Mouse (Mus musculus): ENCODE results near the gene Plk3.
"Not testable (repeated sequence)": the region's sequence is repeated elsewhere in the genome, so short reads cannot be mapped to it uniquely, and the experiment has no call there.

Gene Plk3

DNA sequence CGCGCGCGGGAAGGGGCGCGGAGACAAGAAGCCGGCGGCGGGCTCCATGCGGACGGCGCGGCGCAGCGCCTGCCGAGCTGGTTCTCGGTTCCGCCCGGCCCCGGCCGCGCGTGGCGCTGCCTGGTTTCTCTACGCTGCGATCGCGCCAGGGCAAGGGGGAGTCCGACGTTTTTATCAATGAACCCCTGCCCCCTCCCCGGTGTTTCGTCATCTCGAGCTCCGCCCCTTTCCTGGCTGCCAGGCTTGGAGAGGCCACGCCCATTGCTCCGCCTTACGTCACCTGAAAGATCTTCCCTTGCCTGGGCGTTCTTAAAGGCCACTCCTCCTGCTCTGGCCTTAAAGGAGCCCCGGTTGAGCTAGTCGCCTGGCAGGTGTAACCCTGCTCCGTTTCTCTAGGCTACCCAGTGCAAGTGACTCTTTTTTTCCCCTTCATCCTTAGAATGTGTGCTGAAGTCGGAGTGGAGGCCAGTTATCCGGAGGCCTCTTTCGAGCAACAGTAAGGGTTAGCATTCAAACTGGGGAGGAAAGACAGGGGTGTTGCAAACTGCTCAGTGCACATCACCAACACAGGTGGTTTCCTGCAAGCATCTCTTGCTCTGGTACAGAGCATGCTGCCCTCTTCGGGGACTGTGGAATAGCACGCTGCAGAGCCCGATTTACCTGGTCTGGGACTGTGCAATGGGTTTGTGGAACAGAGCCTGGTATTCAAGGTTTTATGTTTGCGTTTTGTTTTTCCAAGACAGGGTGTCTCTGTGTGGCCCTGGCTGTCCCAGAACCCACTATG, at the start of gene Plk3:
Gene Plk3 (minus strand): TSS at position 147 of the 784 bp plus-strand sequence.
- DNase-seq (ENCODE audit: low read depth, low spot score) = peak; percentile 98

DNA sequence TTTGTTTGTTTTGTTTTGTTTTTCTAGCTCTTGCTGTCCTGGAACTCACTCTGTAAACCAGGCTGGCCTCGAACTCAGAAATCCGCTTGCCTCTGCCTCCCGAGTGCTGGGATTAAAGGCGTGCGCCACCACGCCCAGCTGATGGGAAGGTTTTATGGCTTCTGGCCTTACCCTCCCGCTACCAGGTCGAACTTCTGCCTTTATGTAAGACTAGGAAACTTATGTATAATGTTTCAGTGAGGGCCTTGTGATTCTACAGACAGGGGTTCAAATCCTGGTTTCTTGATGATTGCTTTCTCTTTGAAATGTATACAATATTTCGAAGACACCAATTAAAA, 49.0 kb upstream of the Plk3 start:
- DNase-seq (ENCODE audit: low read depth, low spot score) = not testable (repeated sequence)

GRCm38 (mm10) chr4:117181863-117182758, 48.3 kb upstream of the Plk3 start, which contains the start of gene Kif2c:
Kif2c (minus strand) TSS chr4:117182639.
- peak; percentile 95 for DNase-seq (ENCODE audit: low read depth, low spot score)

DNA sequence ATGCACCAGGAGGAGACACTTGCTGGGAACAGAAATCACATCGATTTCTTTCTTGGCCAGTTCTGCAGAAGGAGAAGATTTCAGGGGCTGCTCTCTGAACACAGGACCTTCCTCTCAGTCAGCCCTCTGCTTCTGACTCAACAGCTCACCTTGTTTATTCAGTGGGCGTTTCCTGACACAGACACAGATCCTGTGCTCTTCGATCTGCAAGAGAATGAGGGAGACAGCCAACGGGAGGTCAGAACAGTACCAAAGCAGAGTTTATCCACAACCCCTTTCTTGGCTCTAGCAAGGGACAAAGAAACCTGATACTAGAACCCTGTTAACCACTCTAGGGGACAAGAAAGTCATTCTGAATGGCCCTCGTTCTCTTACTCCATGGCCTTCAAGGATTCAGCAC, 36.2 kb upstream of the Plk3 start:
- DNase-seq (ENCODE audit: low read depth, low spot score) = no peak

DNA sequence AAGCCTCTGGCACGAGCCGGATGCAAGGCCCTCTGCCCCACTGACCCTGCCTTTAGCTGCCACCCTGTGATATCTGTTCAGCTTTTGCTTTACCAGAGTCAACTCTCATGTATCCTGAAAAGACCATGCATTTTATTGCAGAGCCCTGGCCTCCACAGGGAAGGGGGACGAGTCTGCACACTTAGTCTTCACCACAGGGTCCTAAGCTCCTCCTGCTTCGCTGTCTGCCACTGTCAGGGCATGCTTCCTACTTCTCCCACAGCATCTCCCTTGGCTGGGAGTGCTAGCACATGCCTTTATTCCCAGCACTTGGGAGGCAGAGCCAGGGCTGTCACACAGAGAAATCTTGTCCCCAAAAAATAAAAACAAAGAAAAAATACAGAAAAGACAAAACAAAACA, 27.4 kb upstream of the Plk3 start:
- no peak for DNase-seq (ENCODE audit: low read depth, low spot score)

DNA sequence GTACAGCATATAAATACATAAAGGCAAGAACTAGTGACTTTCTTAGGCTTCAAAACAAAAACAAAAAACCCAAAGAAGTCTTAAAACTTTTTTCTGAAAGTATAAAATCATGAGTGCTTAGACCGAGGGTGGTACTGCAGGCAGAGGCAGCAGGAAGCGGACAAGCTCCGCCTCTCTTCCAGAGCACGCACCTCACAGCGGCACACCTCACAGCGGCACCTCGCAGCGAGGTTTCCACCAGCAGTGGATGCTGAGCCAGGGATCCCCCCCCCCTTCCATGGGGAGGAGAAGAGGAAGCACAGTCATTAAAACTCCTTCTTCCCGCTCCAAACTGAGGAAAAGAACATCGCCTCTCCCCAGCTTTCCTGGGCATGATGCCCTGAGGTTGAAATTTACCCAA, 25.9 kb upstream of the Plk3 start:
- no peak for DNase-seq (ENCODE audit: low read depth, low spot score)

GRCm38 (mm10) chr4:117156372-117156771, 22.6 kb upstream of the Plk3 start:
- peak; percentile 62 for DNase-seq (ENCODE audit: low read depth, low spot score)

GRCm38 (mm10) chr4:117155792-117156355, 22.1 kb upstream of the Plk3 start, which contains the start of gene Rps8:
Rps8 (minus strand) TSS chr4:117156243.
- peak; percentile 94 for DNase-seq (ENCODE audit: low read depth, low spot score)

GRCm38 (mm10) chr4:117155020-117155791, 21.4 kb upstream of the Plk3 start:
- DNase-seq (ENCODE audit: low read depth, low spot score) = peak; percentile 41

DNA sequence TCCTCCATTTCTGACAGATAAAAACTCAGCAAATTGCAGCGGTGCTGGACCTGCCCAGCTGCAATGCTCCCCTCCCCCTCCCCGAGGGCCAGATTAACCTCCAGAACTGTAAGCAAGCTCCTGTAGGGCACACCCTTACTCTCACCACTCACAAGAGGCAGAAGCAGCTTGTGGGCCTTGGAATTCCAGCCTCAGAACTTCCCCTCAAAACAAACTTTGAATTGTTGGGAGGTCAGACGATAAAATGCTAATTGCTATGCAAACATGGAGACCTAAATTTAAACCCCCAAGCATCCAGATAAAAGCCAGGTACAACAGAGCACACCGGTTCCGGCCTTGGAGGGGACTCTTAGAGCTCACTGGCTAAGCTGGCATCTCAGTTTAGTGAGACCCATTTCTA, 19.0 kb upstream of the Plk3 start:
- DNase-seq (ENCODE audit: low read depth, low spot score) = no peak

DNA sequence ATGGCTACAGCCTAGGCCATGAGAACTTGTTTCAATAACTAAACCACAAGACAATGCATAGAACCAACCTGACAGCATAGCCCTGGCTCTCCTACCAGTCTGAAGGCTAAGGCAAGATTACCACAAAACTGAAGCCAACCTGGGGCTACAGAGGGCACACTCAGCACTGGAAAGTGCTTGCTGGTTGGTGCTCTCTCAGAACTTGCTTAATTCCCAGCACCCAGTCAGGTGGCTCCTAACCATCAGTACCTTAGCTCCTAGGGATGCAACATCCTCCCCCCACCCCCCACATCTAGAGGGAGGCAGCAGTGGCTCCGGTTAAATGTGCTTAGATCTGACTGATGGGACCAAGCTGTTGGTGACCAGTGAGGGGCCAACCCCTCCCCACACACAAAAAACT, 17.7 kb upstream of the Plk3 start:
- no peak for DNase-seq (ENCODE audit: low read depth, low spot score)

DNA sequence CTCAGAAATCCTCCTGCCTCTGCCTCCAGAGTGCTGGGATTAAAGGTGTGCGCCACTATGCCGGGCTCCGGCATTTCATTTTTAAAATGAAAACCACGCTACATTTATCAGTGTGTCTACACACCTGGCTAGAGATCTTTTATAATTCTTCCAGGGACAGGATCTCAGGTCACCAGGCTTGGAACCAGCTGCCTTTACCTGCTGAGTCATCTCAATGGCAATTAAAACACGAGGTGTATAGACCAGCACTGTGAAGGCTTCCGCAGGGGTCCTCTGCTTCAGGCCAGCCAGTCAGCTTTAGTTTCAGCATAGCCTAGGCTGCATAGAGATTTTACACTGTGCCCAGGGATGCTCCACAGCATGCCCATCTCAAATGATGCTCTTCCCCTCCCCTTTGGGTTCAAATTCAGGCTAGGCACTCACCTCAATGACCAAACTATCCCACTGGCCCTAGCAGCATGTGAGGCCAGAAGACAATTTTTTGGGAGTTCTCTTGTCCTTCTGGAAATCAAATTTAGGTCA, 16.5 kb upstream of the Plk3 start:
- DNase-seq (ENCODE audit: low read depth, low spot score) = no peak

DNA sequence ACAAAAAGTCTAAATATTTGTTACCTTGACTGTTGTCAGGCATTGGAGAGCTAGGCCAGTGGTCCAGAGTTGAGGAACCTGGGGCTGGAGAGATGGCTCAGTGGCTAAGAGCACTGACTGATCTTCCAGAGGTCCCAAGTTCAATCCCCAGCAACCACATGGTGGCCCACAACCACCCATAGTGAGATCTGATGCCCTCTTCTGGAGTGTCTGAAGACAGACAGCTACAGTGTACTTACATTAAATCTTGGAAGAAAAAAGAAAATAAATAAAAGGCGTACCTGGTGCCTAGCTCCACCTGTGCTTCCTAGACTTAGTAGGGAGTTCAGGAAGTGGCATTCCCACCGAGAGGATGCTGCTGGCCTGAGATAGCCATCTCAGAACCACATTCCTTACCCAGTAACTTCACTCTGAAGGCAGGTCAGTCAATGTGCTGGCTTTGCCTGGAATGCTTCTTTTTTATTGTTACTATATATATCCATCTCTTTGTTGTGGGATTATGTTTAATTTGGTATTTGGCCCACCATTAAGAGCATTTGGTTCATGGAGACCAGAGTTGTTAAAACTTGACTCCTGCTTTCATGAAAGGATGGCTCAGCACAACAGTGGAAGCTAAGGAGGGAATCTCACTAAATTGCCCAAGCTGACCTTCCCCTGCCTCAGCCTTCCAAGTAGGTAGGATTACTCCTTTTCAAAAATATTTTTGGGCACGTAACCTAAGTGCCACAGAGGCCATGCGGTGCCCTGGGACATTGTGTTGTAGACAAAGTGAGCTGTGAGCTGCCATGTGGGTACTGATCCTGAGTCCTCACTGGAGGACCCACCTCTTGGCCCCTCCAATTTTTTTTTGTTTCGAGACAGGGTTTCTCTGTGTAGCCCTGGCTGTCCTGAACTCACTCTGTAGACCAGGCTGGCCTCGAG, 15.8 kb upstream of the Plk3 start:
- DNase-seq (ENCODE audit: low read depth, low spot score) = no peak

DNA sequence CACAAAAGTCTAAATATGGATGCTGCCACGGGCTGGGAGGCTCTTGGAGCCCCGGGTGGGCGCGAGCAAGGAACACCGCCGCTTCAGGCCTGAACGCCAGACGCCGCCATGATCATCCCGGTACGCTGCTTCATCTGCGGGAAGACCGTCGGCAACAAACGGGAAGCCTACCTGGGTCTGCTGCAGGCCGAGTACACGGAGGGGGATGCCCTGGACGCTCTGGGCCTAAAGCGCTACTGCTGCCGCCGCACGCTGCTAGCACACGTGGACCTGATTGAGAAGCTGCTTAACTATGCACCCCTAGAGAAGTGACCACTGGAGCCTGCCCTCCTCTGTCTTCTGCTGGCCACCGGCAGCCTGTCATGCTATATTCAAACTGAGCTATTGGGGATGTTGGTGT, 15.1 kb upstream of the Plk3 start:
- no peak for DNase-seq (ENCODE audit: low read depth, low spot score)

DNA sequence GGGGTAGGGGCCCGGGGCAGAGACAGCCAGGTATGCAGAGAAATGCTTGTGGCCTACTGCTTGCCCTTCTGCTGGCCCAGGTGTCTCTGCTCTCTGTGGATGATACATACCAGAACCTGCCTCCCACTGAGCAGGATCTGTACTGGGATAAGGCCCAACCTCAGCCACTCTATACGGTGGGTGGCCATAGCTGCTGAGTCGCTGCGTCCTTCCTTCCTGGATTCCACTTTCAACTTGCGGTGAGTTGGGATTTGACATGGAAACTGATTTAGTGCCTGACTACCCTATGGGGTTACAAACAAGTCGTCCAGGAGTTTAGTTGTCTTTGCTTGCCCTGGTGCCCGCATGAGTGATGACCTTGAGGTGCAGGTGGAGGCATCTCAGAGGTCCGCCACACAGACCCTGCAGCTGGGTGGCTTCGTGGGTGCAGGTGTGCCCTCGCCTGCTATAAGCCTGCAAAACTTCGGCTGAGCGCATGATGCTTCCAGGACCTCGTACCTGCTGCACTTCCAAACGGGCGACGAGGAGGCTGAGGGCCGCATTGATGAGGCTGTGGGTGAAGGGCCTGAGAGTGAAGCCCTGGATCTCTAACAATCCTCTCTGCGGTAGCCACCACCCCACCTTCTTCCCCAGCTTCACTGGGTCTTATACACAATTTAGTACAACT, 14.4 kb upstream of the Plk3 start:
- DNase-seq (ENCODE audit: low read depth, low spot score) = no peak

- DNase-seq (ENCODE audit: low read depth, low spot score) = peak; percentile 92
These were observed 12.4 kb upstream of the Plk3 start for GRCm38 (mm10) chr4:117146176-117146575.

DNA sequence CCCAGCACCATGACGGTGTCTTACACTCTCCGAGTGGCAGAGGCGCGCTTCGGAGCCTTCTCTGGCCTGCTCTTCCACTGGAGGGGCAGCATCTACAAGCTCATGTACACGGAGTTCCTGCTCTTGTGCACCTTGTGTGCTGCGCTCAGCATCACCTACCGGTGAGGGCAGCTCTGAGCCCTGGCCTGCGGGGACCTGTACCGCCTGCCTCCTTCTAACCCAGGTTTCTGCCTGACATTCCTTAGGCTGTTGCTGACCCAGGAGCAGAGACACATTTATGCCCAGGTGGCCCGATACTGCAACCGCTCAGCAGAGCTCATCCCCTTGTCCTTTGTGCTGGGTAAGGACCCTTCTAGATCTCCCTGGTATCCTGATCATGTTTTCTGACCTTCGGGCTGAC, 11.5 kb upstream of the Plk3 start:
- DNase-seq (ENCODE audit: low read depth, low spot score) = no peak

GRCm38 (mm10) chr4:117143023-117143422, 9.3 kb upstream of the Plk3 start:
- DNase-seq (ENCODE audit: low read depth, low spot score) = no peak

- no peak for DNase-seq (ENCODE audit: low read depth, low spot score)
These were observed 6.8 kb upstream of the Plk3 start for GRCm38 (mm10) chr4:117140613-117141012.

GRCm38 (mm10) chr4:117139217-117139612, 5.5 kb upstream of the Plk3 start:
- peak; percentile 80 for DNase-seq (ENCODE audit: low read depth, low spot score)
